Mouse (Mus musculus) CH12.LX (cell line): ENCODE measurements at regions not wholly inside any gene's neighbourhood (a gene's known extent, or its start where the extent isn't known, plus 50 kb on each side); places are given as distances from the start of the nearest gene placed in this dataset.
"Not testable (repeated sequence)": the region's sequence is repeated elsewhere in the genome, so short reads cannot be mapped to it uniquely, and the experiment has no call there.

Source experiments
- DNase-seq: peaks from one replicate; pipeline ENCODE4 v3.0.0-alpha.2; 2013; ENCODE audit errors: extremely low read depth
- H3K27ac ChIP-seq: 2 replicates; pipeline ENCODE4 v1.5.1; 2012; ENCODE audit warnings: low read depth, mild to moderate bottlenecking, control low read depth, moderate library complexity; ENCODE audit not compliant: insufficient read depth
- H3K27me3 ChIP-seq: replicated peaks from 2 replicates; pipeline ENCODE3; 2012; ENCODE audit warnings: inconsistent platforms
- H3K36me3 ChIP-seq, 2 experiments: replicated peaks in 1 of 2; 2 replicates each; pipeline versions ENCODE3 to v1.6.1; 2012; ENCODE audit warnings: inconsistent platforms in 1 of 2, low read length in 1 of 2, mild to moderate bottlenecking in 1 of 2, mixed read lengths in 1 of 2, moderate library complexity in 1 of 2; ENCODE audit not compliant: control insufficient read depth in 1 of 2, insufficient read depth in 1 of 2
- H3K4me1 ChIP-seq, 2 experiments: 2 replicates each; pipeline ENCODE4 v1.6.1; 2012; ENCODE audit warnings: inconsistent platforms in 1 of 2, moderate library complexity in 1 of 2; ENCODE audit not compliant: insufficient read depth in 2 of 2, control insufficient read depth in 1 of 2
- H3K4me2 ChIP-seq: 2 replicates; pipeline ENCODE4 v1.6.1; 2012; ENCODE audit warnings: low read depth, mild to moderate bottlenecking, control low read depth; ENCODE audit not compliant: poor library complexity, insufficient read depth, severe bottlenecking
- H3K4me3 ChIP-seq, 3 experiments: fragments of 150-350 bp in 1 of 3; sonication (generic) in 1 of 3; replicated peaks in 1 of 3; 2 replicates each; pipeline versions ENCODE3 to v1.5.1; 2011 to 2012; ENCODE audit warnings: low read depth in 2 of 3, low read length in 2 of 3, mild to moderate bottlenecking in 2 of 3, moderate library complexity in 2 of 3, control low read depth in 1 of 3, improper control_type of control experiment in 1 of 3, inconsistent platforms in 1 of 3, mixed read lengths in 1 of 3; ENCODE audit not compliant: poor library complexity in 1 of 3
- H3K79me2 ChIP-seq: replicated peaks from 2 replicates; pipeline ENCODE4 v1.6.1; 2012; ENCODE audit warnings: mild to moderate bottlenecking, moderate library complexity; ENCODE audit not compliant: control insufficient read depth, poor library complexity, insufficient read depth, severe bottlenecking; ENCODE audit errors: extremely low read depth
- H3K9ac ChIP-seq: 2 replicates; pipeline ENCODE4 v1.6.1; 2012; ENCODE audit warnings: low read depth, mild to moderate bottlenecking, control low read depth, moderate library complexity; ENCODE audit not compliant: insufficient read depth
- H3K9me3 ChIP-seq: replicated peaks from 2 replicates; pipeline ENCODE3; 2012; ENCODE audit warnings: low read length, inconsistent platforms, mixed read lengths
- BHLHE40 ChIP-seq: IDR thresholded peaks from 2 replicates; pipeline ENCODE4 v1.6.1; 2011; ENCODE audit warnings: mild to moderate bottlenecking, low read depth, low read length, improper control_type of control experiment
- CTCF ChIP-seq, 2 experiments: IDR thresholded peaks in 1 of 2; conservative IDR thresholded peaks in 1 of 2; 2 replicates each; pipeline ENCODE4 v1.5.1; 2011 to 2012; ENCODE audit warnings: low read depth in 2 of 2, low read length in 2 of 2, improper control_type of control experiment in 1 of 2, inconsistent platforms in 1 of 2, mild to moderate bottlenecking in 1 of 2, moderate library complexity in 1 of 2
- ELF1 ChIP-seq: IDR thresholded peaks from 2 replicates; pipeline ENCODE4 v1.6.1; 2014; ENCODE audit warnings: low read depth, mild to moderate bottlenecking, inconsistent platforms, low read length, improper control_type of control experiment
- IRF4 ChIP-seq: IDR thresholded peaks from 2 replicates; pipeline ENCODE4 v1.6.1; 2014; ENCODE audit warnings: low read depth, mild to moderate bottlenecking, inconsistent platforms, low read length, improper control_type of control experiment
- KAT2A ChIP-seq: IDR thresholded peaks from 2 replicates; pipeline ENCODE4 v1.6.1; 2012; ENCODE audit warnings: low read length, improper control_type of control experiment, inconsistent platforms; ENCODE audit not compliant: insufficient replicate concordance
- MAFK ChIP-seq: IDR thresholded peaks from 2 replicates; pipeline ENCODE4 v1.6.1; 2011; ENCODE audit warnings: low read length, improper control_type of control experiment; ENCODE audit not compliant: insufficient replicate concordance
- MAX ChIP-seq: IDR thresholded peaks from 2 replicates; pipeline ENCODE4 v1.6.1; 2011; ENCODE audit warnings: low read length, improper control_type of control experiment
- MAZ ChIP-seq: IDR thresholded peaks from 2 replicates; pipeline ENCODE4 v1.6.1; 2012; ENCODE audit warnings: low read depth, mild to moderate bottlenecking, inconsistent platforms, low read length, improper control_type of control experiment, moderate library complexity
- MEF2A ChIP-seq: IDR thresholded peaks from 2 replicates; pipeline ENCODE4 v1.6.1; 2014; ENCODE audit warnings: low read depth, mild to moderate bottlenecking, inconsistent platforms, low read length, improper control_type of control experiment, borderline replicate concordance
- MXI1 ChIP-seq: IDR thresholded peaks from 2 replicates; pipeline ENCODE4 v1.6.1; 2011; ENCODE audit warnings: mild to moderate bottlenecking, low read depth, low read length, improper control_type of control experiment
- NELFE ChIP-seq: IDR thresholded peaks from 2 replicates; pipeline ENCODE4 v1.6.1; 2011; ENCODE audit warnings: low read depth, low read length, improper control_type of control experiment
- POLR2A ChIP-seq: IDR thresholded peaks from 2 replicates; pipeline ENCODE4 v1.6.1; 2011; ENCODE audit warnings: low read depth, mild to moderate bottlenecking, improper control_type of control experiment, low read length
- RAD21 ChIP-seq: IDR thresholded peaks from 2 replicates; pipeline ENCODE4 v1.6.1; 2011; ENCODE audit warnings: low read depth, mild to moderate bottlenecking, low read length, improper control_type of control experiment, moderate library complexity
- SIN3A ChIP-seq: IDR thresholded peaks from 2 replicates; pipeline ENCODE4 v1.6.1; 2012; ENCODE audit warnings: low read length, improper control_type of control experiment, inconsistent platforms
- UBTF ChIP-seq: IDR thresholded peaks from 2 replicates; pipeline ENCODE4 v1.6.1; 2012; ENCODE audit warnings: low read depth, mild to moderate bottlenecking, inconsistent platforms, low read length, improper control_type of control experiment, moderate library complexity
- USF1 ChIP-seq: IDR thresholded peaks from 2 replicates; pipeline ENCODE4 v1.6.1; 2014; ENCODE audit warnings: low read depth, mild to moderate bottlenecking, inconsistent platforms, low read length, improper control_type of control experiment
- USF2 ChIP-seq: conservative IDR thresholded peaks from 2 replicates; pipeline ENCODE4 v1.6.1; 2011; ENCODE audit warnings: low read depth, low read length, improper control_type of control experiment
- ZKSCAN1 ChIP-seq: IDR thresholded peaks from 2 replicates; pipeline ENCODE4 v1.6.1; 2012; ENCODE audit warnings: low read depth, inconsistent platforms, low read length, improper control_type of control experiment, borderline replicate concordance
- ZMIZ1 ChIP-seq: IDR thresholded peaks from 2 replicates; pipeline ENCODE4 v1.6.1; 2012; ENCODE audit warnings: low read depth, mild to moderate bottlenecking, inconsistent platforms, low read length, improper control_type of control experiment
- ZNF384 ChIP-seq: IDR thresholded peaks from 2 replicates; pipeline ENCODE4 v1.6.1; 2012; ENCODE audit warnings: low read depth, low read length, improper control_type of control experiment, inconsistent platforms
- dilution Hi-C: fragments of 300-500 bp; cut with MboI; formaldehyde crosslinking; loops from 2 replicates; pipeline ENCODE4 v1.14.3; 2020; ENCODE audit warnings: low sequenced_read_pairs; ENCODE audit not compliant: extremely low pct_unique_long_range_greater_than_20kb, extremely low pct_ligation_motif_present
- in situ Hi-C: fragments of 300-500 bp; cut with MboI; formaldehyde crosslinking; loops from 3 replicates; pipeline ENCODE4 v1.14.3; 2019; ENCODE audit warnings: low sequenced_read_pairs, low pct_ligation_motif_present, low pct_unique_long_range_greater_than_20kb, mixed read lengths

- Histone ChIP-seq H3K79me2 (no peaks in the 10 kb centered on the region), H3K36me3 (no peaks in the 10 kb centered on the region), H3K4me3 (no peak overlapping the region), H3K9me3 (no peaks in the 10 kb centered on the region), H3K27me3 (no peaks in the 10 kb centered on the region), H3K27ac (no peak overlapping the region), H3K4me2 (no peak overlapping the region), H3K9ac (no peak overlapping the region), H3K4me1 (peaks cover 0 to 25% of the 10 kb centered on the region in 2 experiments; a peak in 2 of 4 replicates)
- in situ Hi-C loops: no loop called here
- DNase-seq: no peak
- dilution Hi-C loops: no loop called here
- TF ChIP-seq BHLHE40 (no peak), RAD21 (no peak), ELF1 (no peak), MAFK (no peak), KAT2A (no peak), ZKSCAN1 (no peak), MEF2A (no peak), ZMIZ1 (no peak), UBTF (no peak), MAZ (no peak), ZNF384 (no peak), NELFE (no peak)
These were observed 232.7 kb upstream of the Jarid2 start for GRCm38 (mm10) chr13:44496596-44496995.

- H3K27ac ChIP-seq, H3K4me2 ChIP-seq, DNase-seq, dilution Hi-C loops, H3K9me3 ChIP-seq, H3K36me3 ChIP-seq, H3K9ac ChIP-seq, H3K79me2 ChIP-seq, in situ Hi-C loops, H3K27me3 ChIP-seq, H3K4me3 ChIP-seq: not testable (repeated sequence)
- H3K4me1 ChIP-seq: peaks cover 0 to 26% of the 10 kb centered on the region in 2 experiments; a peak in 2 of 4 replicates
- peak; percentile 68 for TF ChIP-seq ZNF384
These were observed 228.4 kb upstream of the Jarid2 start for GRCm38 (mm10) chr13:44500896-44501295.

- Histone ChIP-seq H3K4me2 (no peak overlapping the region), H3K36me3 (no peaks in the 10 kb centered on the region), H3K27me3 (no peaks in the 10 kb centered on the region), H3K9ac (no peak overlapping the region), H3K4me1 (peaks cover 0 to 30% of the 10 kb centered on the region in 2 experiments; a peak in 2 of 4 replicates), H3K27ac (no peak overlapping the region), H3K4me3 (no peak overlapping the region), H3K9me3 (no peaks in the 10 kb centered on the region), H3K79me2 (no peaks in the 10 kb centered on the region)
- DNase-seq: no peak
- no peak for TF ChIP-seq UBTF
- TF ChIP-seq MAZ: no peak
- TF ChIP-seq USF1: no peak
- no peak for TF ChIP-seq MEF2A
- TF ChIP-seq NELFE: no peak
- no peak for TF ChIP-seq USF2
- TF ChIP-seq RAD21: no peak
- TF ChIP-seq MXI1: no peak
- TF ChIP-seq CTCF (conservative IDR thresholded peaks at IDR 0.05 in 1 of 2, IDR thresholded peaks at IDR 0.05 in 1 of 2; ENCODE audit: low read depth in 2 of 2, low read length in 2 of 2): no peak
- no peak for TF ChIP-seq BHLHE40
- TF ChIP-seq IRF4: no peak
- TF ChIP-seq MAX: no peak
- TF ChIP-seq SIN3A: no peak
- TF ChIP-seq POLR2A: no peak
- in situ Hi-C loops (no loop called here), dilution Hi-C loops (no loop called here)
These were observed 227.4 kb upstream of the Jarid2 start for GRCm38 (mm10) chr13:44501777-44502321.
